Comparison of ENCODE assay signal across 20 mouse cellular contexts in genomic region chr11:95216193-95216592, GRCm38 (mm10). TPM values are rescaled to one million over a fixed set of nuclear protein-coding genes. Genes with fewer than 3 reads are reported as not detected.
DNase-seq lines count a peak whose midpoint lies in the region; ATAC-seq and TF ChIP-seq lines count a peak whose summit lies in the region.
"Had no signal": no experiment of that assay in that cellular context is flagged by ENCODE, and none has a peak within 500 bp of the region (broad histone marks: within the 10 kb centered on the region; RNA-seq: fewer than 3 reads in every experiment).

No protein-coding gene starts in this region.

- no peak for DNase-seq in forebrain, postnatal 0 days
- DNase-seq in forebrain, embryonic 11.5 days (ENCODE audit: low spot score), result no peak
- DNase-seq in liver, adult 2 months (ENCODE audit: extremely low read depth, low read depth, low spot score), result no peak
- DNase-seq in liver, embryonic 11.5 days (ENCODE audit: low spot score), result no peak
- no peak for DNase-seq in liver, embryonic 14.5 days (ENCODE audit: low read depth in 3 of 3, low spot score in 3 of 3)
- DNase-seq in embryonic facial prominence, embryonic 10.5 days (ENCODE audit: low spot score), result no peak
- DNase-seq: cerebellum, adult 11 months; cerebellum, postnatal 36 days; layer of hippocampus, postnatal 36 days; right cerebral cortex, postnatal 4 days had no signal

- H3K9me3 ChIP-seq in forebrain, postnatal 0 days (ENCODE audit: low read length), result no peaks in the 10 kb centered on the region
- H3K9me3 ChIP-seq in forebrain, embryonic 11.5 days (ENCODE audit: control insufficient read depth, low read length), result no peaks in the 10 kb centered on the region
- no peaks in the 10 kb centered on the region for H3K9me3 ChIP-seq in liver, embryonic 11.5 days (ENCODE audit: control insufficient read depth, low read length)
- no peaks in the 10 kb centered on the region for H3K9me3 ChIP-seq in ES-Bruce4 (replicated peaks; ENCODE audit: control insufficient read depth, insufficient read depth, low read length, poor library complexity, severe bottlenecking)
- H3K9me3 ChIP-seq in liver, embryonic 14.5 days (ENCODE audit: control insufficient read depth, low read length), result no peaks in the 10 kb centered on the region
- H3K9me3 ChIP-seq in embryonic facial prominence, embryonic 10.5 days, result no peaks in the 10 kb centered on the region
- H3K9me3 ChIP-seq in forebrain, embryonic 16.5 days (ENCODE audit: control insufficient read depth, low read length), result no peaks in the 10 kb centered on the region
- H3K9me3 ChIP-seq: embryonic facial prominence, embryonic 12.5 days; heart, embryonic 15.5 days; hindbrain, embryonic 10.5 days; intestine, embryonic 15.5 days; limb, embryonic 10.5 days; lung, embryonic 15.5 days had no signal

- WGBS in forebrain, postnatal 0 days, result 67% methylated on average over 3 of the region's 3 CpGs
- WGBS in forebrain, embryonic 11.5 days, result 61% methylated on average over 3 of the region's 3 CpGs
- 65% methylated on average over 3 of the region's 3 CpGs for WGBS in liver, adult 2 months
- 49% methylated on average over 3 of the region's 3 CpGs for WGBS in liver, embryonic 11.5 days
- 36% methylated on average over 3 of the region's 3 CpGs for WGBS in liver, embryonic 14.5 days (ENCODE audit: insufficient replicate concordance)
- WGBS in embryonic facial prominence, embryonic 10.5 days, result 64% methylated on average over 3 of the region's 3 CpGs
- WGBS in forebrain, embryonic 16.5 days, result 68% methylated on average over 3 of the region's 3 CpGs

- no peaks in the 10 kb centered on the region for H3K36me3 ChIP-seq in forebrain, postnatal 0 days (ENCODE audit: insufficient read depth)
- no peaks in the 10 kb centered on the region for H3K36me3 ChIP-seq in forebrain, embryonic 11.5 days (ENCODE audit: control insufficient read depth, insufficient read depth, low read length)
- H3K36me3 ChIP-seq in liver, adult 2 months (ENCODE audit: control insufficient read depth, insufficient read depth, low read length), result no peaks in the 10 kb centered on the region
- H3K36me3 ChIP-seq in liver, embryonic 11.5 days (ENCODE audit: control insufficient read depth, insufficient read depth, low read length), result no peaks in the 10 kb centered on the region
- no peaks in the 10 kb centered on the region for H3K36me3 ChIP-seq in ES-Bruce4 (ENCODE audit: control insufficient read depth, insufficient read depth, low read length, poor library complexity, severe bottlenecking)
- no peaks in the 10 kb centered on the region for H3K36me3 ChIP-seq in liver, embryonic 14.5 days (replicated peaks; ENCODE audit: control insufficient read depth, insufficient read depth, low read depth)
- H3K36me3 ChIP-seq in embryonic facial prominence, embryonic 10.5 days (replicated peaks), result no peaks in the 10 kb centered on the region
- H3K36me3 ChIP-seq in forebrain, embryonic 16.5 days (ENCODE audit: control insufficient read depth, insufficient read depth), result no peaks in the 10 kb centered on the region
- H3K36me3 ChIP-seq: embryonic facial prominence, embryonic 12.5 days; heart, embryonic 15.5 days; hindbrain, embryonic 10.5 days; intestine, embryonic 15.5 days; limb, embryonic 10.5 days; lung, embryonic 15.5 days had no signal

- TF ChIP-seq EP300 in ES-Bruce4 (IDR thresholded peaks at IDR 0.05; ENCODE audit: insufficient read depth, low read depth, low read length), result no peak
- TF ChIP-seq EP300 in liver, embryonic 14.5 days (IDR thresholded peaks at IDR 0.05; ENCODE audit: low read depth), result no peak

- TF ChIP-seq CTCF in forebrain, postnatal 0 days (IDR thresholded peaks at IDR 0.05; ENCODE audit: low read depth), result 0 out of 2 replicates have a peak, but pooled peaks have one; percentile 8
- TF ChIP-seq CTCF in liver, adult 2 months (IDR thresholded peaks at IDR 0.05; ENCODE audit: low read depth, low read length), result peak; percentile 58
- TF ChIP-seq CTCF in ES-Bruce4 (IDR thresholded peaks at IDR 0.05; ENCODE audit: low read depth, low read length), result peak; percentile 46
- peak; percentile 47 for TF ChIP-seq CTCF in liver, embryonic 14.5 days (IDR thresholded peaks at IDR 0.05; ENCODE audit: low read depth)

- no peaks in the 10 kb centered on the region for H3K27me3 ChIP-seq in forebrain, postnatal 0 days (ENCODE audit: insufficient read depth, low read length)
- H3K27me3 ChIP-seq in forebrain, embryonic 11.5 days (ENCODE audit: control insufficient read depth, insufficient read depth, low read length), result no peaks in the 10 kb centered on the region
- no peaks in the 10 kb centered on the region for H3K27me3 ChIP-seq in liver, adult 2 months (ENCODE audit: control insufficient read depth, insufficient read depth, low read length)
- peaks cover 30% of the 10 kb centered on the region for H3K27me3 ChIP-seq in liver, embryonic 11.5 days (replicated peaks; ENCODE audit: control insufficient read depth, insufficient read depth, low read length)
- H3K27me3 ChIP-seq in ES-Bruce4 (ENCODE audit: control insufficient read depth, insufficient read depth, low read length, poor library complexity, severe bottlenecking), result no peaks in the 10 kb centered on the region
- H3K27me3 ChIP-seq in liver, embryonic 14.5 days (ENCODE audit: control insufficient read depth, insufficient read depth, low read length), result no peaks in the 10 kb centered on the region
- H3K27me3 ChIP-seq in embryonic facial prominence, embryonic 10.5 days (replicated peaks; ENCODE audit: low read depth, poor library complexity, severe bottlenecking), result peaks cover 59% of the 10 kb centered on the region
- peaks cover 7% of the 10 kb centered on the region; the same call in 1 of the 2 replicates for H3K27me3 ChIP-seq in forebrain, embryonic 16.5 days (replicated peaks; ENCODE audit: control insufficient read depth, insufficient read depth, low read length)
- H3K27me3 ChIP-seq: embryonic facial prominence, embryonic 12.5 days had no signal

- no peaks in the 10 kb centered on the region for H3K79me2 ChIP-seq in liver, adult 2 months (ENCODE audit: control insufficient read depth, insufficient read depth, low read length)

- H3K27ac ChIP-seq in forebrain, postnatal 0 days (ENCODE audit: low read depth, low read length), result no peak overlapping the region
- no peak overlapping the region for H3K27ac ChIP-seq in forebrain, embryonic 11.5 days (ENCODE audit: low read depth, low read length)
- H3K27ac ChIP-seq in liver, adult 2 months (replicated peaks; ENCODE audit: insufficient read depth, low read depth, low read length), result no peak overlapping the region
- no peak overlapping the region for H3K27ac ChIP-seq in liver, embryonic 11.5 days (ENCODE audit: low read depth, low read length)
- H3K27ac ChIP-seq in ES-Bruce4 (ENCODE audit: insufficient read depth, low read length), result no peak overlapping the region
- no peak overlapping the region for H3K27ac ChIP-seq in liver, embryonic 14.5 days
- H3K27ac ChIP-seq in embryonic facial prominence, embryonic 10.5 days (replicated peaks), result no peak overlapping the region
- H3K27ac ChIP-seq in forebrain, embryonic 16.5 days (ENCODE audit: low read length), result no peak overlapping the region
- H3K27ac ChIP-seq: heart, embryonic 15.5 days; intestine, embryonic 15.5 days; limb, embryonic 10.5 days; lung, embryonic 15.5 days had no signal

- H3K4me2 ChIP-seq in forebrain, postnatal 0 days (ENCODE audit: low read depth), result no peak overlapping the region
- no peak overlapping the region for H3K4me2 ChIP-seq in forebrain, embryonic 11.5 days (ENCODE audit: low read depth, low read length, severe bottlenecking)
- H3K4me2 ChIP-seq in liver, embryonic 11.5 days, result no peak overlapping the region
- H3K4me2 ChIP-seq in liver, embryonic 14.5 days (ENCODE audit: low read depth), result no peak overlapping the region
- no peak overlapping the region for H3K4me2 ChIP-seq in forebrain, embryonic 16.5 days (ENCODE audit: low read length)
- H3K4me2 ChIP-seq: embryonic facial prominence, embryonic 12.5 days; heart, embryonic 15.5 days; intestine, embryonic 15.5 days; lung, embryonic 15.5 days had no signal

- H3K4me1 ChIP-seq in forebrain, postnatal 0 days (ENCODE audit: insufficient read depth), result no peaks in the 10 kb centered on the region
- peaks cover 3% of the 10 kb centered on the region; the same call in 1 of the 2 replicates for H3K4me1 ChIP-seq in forebrain, embryonic 11.5 days (replicated peaks; ENCODE audit: control insufficient read depth, insufficient read depth, low read length)
- no peaks in the 10 kb centered on the region for H3K4me1 ChIP-seq in liver, adult 2 months (ENCODE audit: control insufficient read depth, insufficient read depth, low read length)
- peaks cover 5% of the 10 kb centered on the region for H3K4me1 ChIP-seq in liver, embryonic 11.5 days (replicated peaks; ENCODE audit: control insufficient read depth, insufficient read depth, low read length)
- H3K4me1 ChIP-seq in ES-Bruce4 (ENCODE audit: control insufficient read depth, insufficient read depth, low read length), result peaks cover 10% of the 10 kb centered on the region
- 0 out of 4 replicates have a peak, but pooled peaks cover 0 to under 1% of the 10 kb centered on the region in 2 experiments for H3K4me1 ChIP-seq in liver, embryonic 14.5 days (replicated peaks; ENCODE audit: control insufficient read depth in 2 of 2, insufficient read depth in 2 of 2, low read length in 1 of 2)
- peaks cover 48% of the 10 kb centered on the region for H3K4me1 ChIP-seq in embryonic facial prominence, embryonic 10.5 days
- peaks cover 4% of the 10 kb centered on the region; the same call in 1 of the 2 replicates for H3K4me1 ChIP-seq in forebrain, embryonic 16.5 days (replicated peaks; ENCODE audit: control insufficient read depth, insufficient read depth, low read length)

- TF ChIP-seq POLR2A in liver, adult 2 months (IDR thresholded peaks at IDR 0.05; ENCODE audit: extremely low read depth, insufficient read depth, low read length), result no peak
- no peak for TF ChIP-seq POLR2A in ES-Bruce4 (IDR thresholded peaks at IDR 0.05; ENCODE audit: insufficient read depth, low read length)

- no peak for ATAC-seq in forebrain, postnatal 0 days
- no peak for ATAC-seq in forebrain, embryonic 11.5 days (replicated peaks; ENCODE audit: low FRiP score)
- ATAC-seq in liver, embryonic 11.5 days (replicated peaks; ENCODE audit: low FRiP score), result no peak
- ATAC-seq in liver, embryonic 14.5 days (ENCODE audit: insufficient read depth), result no peak
- no peak for ATAC-seq in forebrain, embryonic 16.5 days
- ATAC-seq: intestine, embryonic 15.5 days had no signal

- H3K9ac ChIP-seq in forebrain, postnatal 0 days, result no peak overlapping the region
- H3K9ac ChIP-seq in forebrain, embryonic 11.5 days (ENCODE audit: low read length), result no peak overlapping the region
- no peak overlapping the region for H3K9ac ChIP-seq in liver, adult 2 months (ENCODE audit: low read depth, low read length)
- H3K9ac ChIP-seq in liver, embryonic 11.5 days (ENCODE audit: low read depth, low read length), result no peak overlapping the region
- H3K9ac ChIP-seq in ES-Bruce4 (ENCODE audit: low read depth, poor library complexity, severe bottlenecking), result no peak overlapping the region
- H3K9ac ChIP-seq in liver, embryonic 14.5 days (replicated peaks), result no peak overlapping the region
- no peak overlapping the region for H3K9ac ChIP-seq in forebrain, embryonic 16.5 days (replicated peaks; ENCODE audit: low read depth, low read length)
- H3K9ac ChIP-seq: embryonic facial prominence, embryonic 12.5 days; heart, embryonic 15.5 days; intestine, embryonic 15.5 days; lung, embryonic 15.5 days had no signal

- H3K4me3 ChIP-seq in forebrain, postnatal 0 days (ENCODE audit: low read depth, low read length), result no peak overlapping the region
- H3K4me3 ChIP-seq in forebrain, embryonic 11.5 days (ENCODE audit: low read depth, low read length), result no peak overlapping the region
- no peak overlapping the region for H3K4me3 ChIP-seq in liver, adult 2 months (ENCODE audit: insufficient read depth, low read depth, low read length)
- H3K4me3 ChIP-seq in liver, embryonic 11.5 days (ENCODE audit: low read depth, low read length), result no peak overlapping the region
- no peak overlapping the region for H3K4me3 ChIP-seq in ES-Bruce4 (ENCODE audit: low read depth, low read length)
- H3K4me3 ChIP-seq in liver, embryonic 14.5 days (ENCODE audit: insufficient read depth in 1 of 2, low read depth in 2 of 2, low read length in 2 of 2), result no peak overlapping the region
- no peak overlapping the region for H3K4me3 ChIP-seq in embryonic facial prominence, embryonic 10.5 days
- H3K4me3 ChIP-seq in forebrain, embryonic 16.5 days (replicated peaks; ENCODE audit: low read length), result no peak overlapping the region
- H3K4me3 ChIP-seq: embryonic facial prominence, embryonic 12.5 days; heart, embryonic 15.5 days; hindbrain, embryonic 10.5 days; intestine, embryonic 15.5 days; limb, embryonic 10.5 days; lung, embryonic 15.5 days had no signal

RNA-seq across cellular contexts. Expression of gene Tac4, which starts 45.1 kb away (rescaled TPM):
- not detected in 2 replicates for total RNA-seq in forebrain, postnatal 0 days (2014; rRNA removed)
- not detected in 2 replicates for polyA plus RNA-seq in forebrain, postnatal 0 days (2015; fragmentation: Nextera tagmentation; extraction: Ambion mirVana)
- 0.29 TPM in 1 of 2 replicates, not detected in the other for polyA plus RNA-seq in forebrain, embryonic 11.5 days (2014; fragmentation: Nextera tagmentation; extraction: Ambion mirVana)
- not detected in 2 replicates for total RNA-seq in liver, adult 2 months (2014; rRNA removed)
- polyA plus RNA-seq in liver, adult 2 months (2012; rRNA removed), result not detected in 2 replicates
- polyA plus RNA-seq in liver, embryonic 11.5 days (2014; fragmentation: Nextera tagmentation; extraction: Ambion mirVana), result not detected in 2 replicates
- not detected in 2 replicates for polyA plus RNA-seq in ES-Bruce4 (2011; ENCODE audit: insufficient read depth, insufficient read length, low read depth, missing spikeins)
- 0.03 and 0.04 TPM in 2 replicates for polyA plus RNA-seq in liver, embryonic 14.5 days (2012; rRNA removed)
- polyA plus RNA-seq in liver, embryonic 14.5 days (2014; fragmentation: Nextera tagmentation; extraction: Ambion mirVana), result 0.21 TPM in 1 of 2 replicates, not detected in the other
- polyA plus RNA-seq in embryonic facial prominence, embryonic 10.5 days (2016; fragmentation: Nextera tagmentation; extraction: Ambion mirVana), result 0.16 TPM in 1 of 2 replicates, not detected in the other
- 0.20 and 0.23 TPM in 2 replicates for polyA plus RNA-seq in forebrain, embryonic 16.5 days (2015; fragmentation: Nextera tagmentation; extraction: Ambion mirVana)
- total RNA-seq: layer of hippocampus, postnatal 36 days had no signal
- polyA plus RNA-seq: gonadal fat pad, adult 2 months; heart, embryonic 15.5 days; hindbrain, embryonic 10.5 days; intestine, embryonic 15.5 days; limb, embryonic 10.5 days; lung, embryonic 15.5 days; stomach, embryonic 14.5 days had no signal

Comparison
In these comparisons a context has a peak if more than half of its experiments do, and no peak if none do; other contexts are left out.
1. CTCF ChIP-seq: peak in every context shown above with its lines; median percentile 58 in liver, adult 2 months; 47 in liver, embryonic 14.5 days; 46 in ES-Bruce4; 8 in forebrain, postnatal 0 days.